Mouse (Mus musculus) bone marrow macrophage, adult 2 months (primary cell): ENCODE measurements at regions not wholly inside any gene's neighbourhood (a gene's known extent, or its start where the extent isn't known, plus 50 kb on each side); places are given as distances from the start of the nearest gene placed in this dataset.

Experiments used
- H3K27ac ChIP-seq: 2 replicates; pipeline ENCODE4 v1.5.1; 2012; ENCODE audit warnings: low read depth, low read length; ENCODE audit not compliant: insufficient read depth
- H3K4me1 ChIP-seq: 2 replicates; pipeline ENCODE4 v1.6.1; 2012; ENCODE audit warnings: low read length; ENCODE audit not compliant: control insufficient read depth, insufficient read depth
- H3K4me3 ChIP-seq: 2 replicates; pipeline ENCODE4 v1.5.1; 2012; ENCODE audit warnings: mild to moderate bottlenecking, low read length, moderate library complexity; ENCODE audit not compliant: insufficient read depth
- CTCF ChIP-seq: IDR thresholded peaks from 2 replicates; pipeline ENCODE4 v1.5.1; 2012; ENCODE audit warnings: low read depth, mild to moderate bottlenecking, low read length, moderate library complexity
- POLR2A ChIP-seq: IDR thresholded peaks from 2 replicates; pipeline ENCODE4 v1.6.1; 2012; ENCODE audit warnings: mild to moderate bottlenecking, low read depth, low read length, borderline replicate concordance

GRCm38 (mm10) chr16:76455499-76456299 lies 82.1 kb upstream of the Nrip1 start:
- Histone ChIP-seq H3K4me3 (no peak overlapping the region), H3K27ac (no peak overlapping the region), H3K4me1 (no peaks in the 10 kb centered on the region)
- TF ChIP-seq POLR2A (no peak), CTCF (no peak)

GRCm38 (mm10) chr16:76454741-76455465 lies 81.3 kb upstream of the Nrip1 start:
- no peak overlapping the region for H3K27ac ChIP-seq
- no peaks in the 10 kb centered on the region for H3K4me1 ChIP-seq
- no peak overlapping the region for H3K4me3 ChIP-seq
- TF ChIP-seq CTCF (no peak), POLR2A (no peak)

GRCm38 (mm10) chr16:76453457-76454200 lies 80.0 kb upstream of the Nrip1 start:
- H3K27ac ChIP-seq, result no peak overlapping the region
- TF ChIP-seq POLR2A, result no peak
- no peak for TF ChIP-seq CTCF
- H3K4me3 ChIP-seq, result no peak overlapping the region
- no peaks in the 10 kb centered on the region for H3K4me1 ChIP-seq

GRCm38 (mm10) chr16:76448773-76449172 lies 75.1 kb upstream of the Nrip1 start:
- H3K27ac ChIP-seq, result no peak overlapping the region
- no peak overlapping the region for H3K4me3 ChIP-seq
- H3K4me1 ChIP-seq, result no peaks in the 10 kb centered on the region
- TF ChIP-seq CTCF, result no peak
- no peak for TF ChIP-seq POLR2A

- no peak for TF ChIP-seq POLR2A
- TF ChIP-seq CTCF, result no peak
- no peaks in the 10 kb centered on the region for H3K4me1 ChIP-seq
- H3K4me3 ChIP-seq, result no peak overlapping the region
- no peak overlapping the region for H3K27ac ChIP-seq
These were observed 73.4 kb upstream of the Nrip1 start for GRCm38 (mm10) chr16:76447033-76447432.

GRCm38 (mm10) chr16:76444668-76445067 lies 71.0 kb upstream of the Nrip1 start:
- Histone ChIP-seq H3K4me1 (no peaks in the 10 kb centered on the region), H3K4me3 (no peak overlapping the region), H3K27ac (no peak overlapping the region)
- TF ChIP-seq POLR2A (no peak), CTCF (no peak)

GRCm38 (mm10) chr16:76442635-76443034 lies 69.0 kb upstream of the Nrip1 start:
- no peak overlapping the region for H3K4me3 ChIP-seq

GRCm38 (mm10) chr16:76441803-76442448 lies 68.3 kb upstream of the Nrip1 start:
- TF ChIP-seq POLR2A (no peak), CTCF (no peak)
- no peak overlapping the region for H3K4me3 ChIP-seq
- H3K27ac ChIP-seq, result no peak overlapping the region
- H3K4me1 ChIP-seq, result no peaks in the 10 kb centered on the region

More at GRCm38 (mm10) chr16:76442635-76443034, 69.0 kb upstream of the Nrip1 start:
- Histone ChIP-seq H3K27ac (no peak overlapping the region), H3K4me1 (no peaks in the 10 kb centered on the region)
- no peak for TF ChIP-seq CTCF
- no peak for TF ChIP-seq POLR2A

- Histone ChIP-seq H3K4me1 (no peaks in the 10 kb centered on the region), H3K4me3 (no peak overlapping the region), H3K27ac (no peak overlapping the region)
- no peak for TF ChIP-seq CTCF
- TF ChIP-seq POLR2A, result no peak
These were observed 64.7 kb upstream of the Nrip1 start for GRCm38 (mm10) chr16:76438093-76438883.
